Mouse (Mus musculus): ENCODE data around the gene Tbc1d25.

Gene Tbc1d25

GRCm38 (mm10) chrX:8178871-8179270 is 2.9 kb upstream of the Tbc1d25 start:
- DNase-seq: no peak

- DNase-seq: no peak
These were observed 845 bp downstream of the Tbc1d25 start for GRCm38 (mm10) chrX:8175169-8175503.

- no peak for DNase-seq
These were observed 8.0 kb downstream of the Tbc1d25 start for GRCm38 (mm10) chrX:8167716-8168647.

- DNase-seq: no peak
These were observed 11.5 kb downstream of the Tbc1d25 start for GRCm38 (mm10) chrX:8164471-8164870.

GRCm38 (mm10) chrX:8163076-8163475 is 12.9 kb downstream of the Tbc1d25 start:
- no peak for DNase-seq

- peak; percentile 91 for DNase-seq
These were observed 30.6 kb downstream of the Tbc1d25 start, which contains the start of gene Rbm3 for GRCm38 (mm10) chrX:8145153-8145991. Rbm3 (minus strand) TSS chrX:8145880.

GRCm38 (mm10) chrX:8143750-8144149 is 32.2 kb downstream of the Tbc1d25 start:
- no peak for DNase-seq

GRCm38 (mm10) chrX:8142948-8143347 is 33.0 kb downstream of the Tbc1d25 start:
- DNase-seq: peak; percentile 22

- no peak for DNase-seq
These were observed 34.9 kb downstream of the Tbc1d25 start for GRCm38 (mm10) chrX:8141058-8141457.

GRCm38 (mm10) chrX:8140446-8140845 is 35.5 kb downstream of the Tbc1d25 start:
- DNase-seq: no peak

GRCm38 (mm10) chrX:8139480-8139879 is 36.5 kb downstream of the Tbc1d25 start:
- no peak for DNase-seq

GRCm38 (mm10) chrX:8135886-8136285 is 40.1 kb downstream of the Tbc1d25 start:
- no peak for DNase-seq

GRCm38 (mm10) chrX:8132017-8132976 is 43.7 kb downstream of the Tbc1d25 start, which contains the start of gene Wdr13:
Wdr13 (minus strand) TSS chrX:8132892.
- peak; percentile 93 for DNase-seq

GRCm38 (mm10) chrX:8131393-8131792 is 44.6 kb downstream of the Tbc1d25 start:
- no peak for DNase-seq

- DNase-seq: peak; percentile 11
These were observed 50.7 kb downstream of the Tbc1d25 start for GRCm38 (mm10) chrX:8125235-8125634.

- no peak for DNase-seq
These were observed 52.0 kb downstream of the Tbc1d25 start for GRCm38 (mm10) chrX:8123821-8124470.

GRCm38 (mm10) chrX:8117264-8117663 is 58.7 kb downstream of the Tbc1d25 start:
- DNase-seq: no peak

GRCm38 (mm10) chrX:8115275-8115674 is 60.7 kb downstream of the Tbc1d25 start:
- no peak for DNase-seq

- no peak for DNase-seq
These were observed 71.0 kb downstream of the Tbc1d25 start for GRCm38 (mm10) chrX:8105019-8105418.

Data from liver (tissue).